Mouse (Mus musculus): ENCODE measurements at regions not wholly inside any gene's neighbourhood (a gene's known extent, or its start where the extent isn't known, plus 50 kb on each side); places are given as distances from the start of the nearest gene placed in this dataset.

DNA sequence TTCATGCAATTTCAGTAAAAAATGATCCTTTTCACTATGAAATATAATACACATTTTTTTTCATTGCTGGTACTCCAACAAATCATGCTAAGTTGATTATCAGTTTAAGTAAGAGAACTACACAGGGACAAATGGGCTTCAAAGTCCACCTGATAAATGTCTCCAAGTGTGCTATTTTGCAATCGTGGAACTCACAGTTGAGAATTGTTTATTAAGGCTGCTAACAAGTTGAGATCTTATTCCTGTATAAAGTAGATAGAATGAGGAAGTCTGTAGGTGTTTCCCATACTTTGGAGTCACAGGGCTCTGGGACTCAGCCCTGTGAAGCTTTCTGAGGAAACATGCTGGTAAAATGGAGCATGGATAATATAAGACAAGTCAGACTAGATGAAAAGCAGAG, 803.8 kb upstream of the Nr2f1 start:
- no peak for ATAC-seq (ENCODE audit: low FRiP score, low read depth)
- Histone ChIP-seq H3K36me3 (ENCODE audit: control insufficient read depth, insufficient read depth, low read length) (no peaks in the 10 kb centered on the region), H3K27ac (replicated peaks; ENCODE audit: low read depth, low read length) (no peak overlapping the region), H3K27me3 (ENCODE audit: control insufficient read depth, insufficient read depth, low read length) (no peaks in the 10 kb centered on the region), H3K4me2 (replicated peaks; ENCODE audit: low read depth, low read length, severe bottlenecking) (no peak overlapping the region), H3K4me1 (ENCODE audit: control insufficient read depth, insufficient read depth, low read length) (no peaks in the 10 kb centered on the region), H3K9me3 (ENCODE audit: control insufficient read depth, low read length) (no peaks in the 10 kb centered on the region), H3K4me3 (replicated peaks; ENCODE audit: low read length) (no peak overlapping the region), H3K9ac (ENCODE audit: low read depth, low read length, severe bottlenecking) (no peak overlapping the region)
- DNase-seq (ENCODE audit: low spot score): no peak
- WGBS: 74% methylated on average over 1 of the region's 1 CpGs
- TF ChIP-seq POLR2A (IDR thresholded peaks at IDR 0.05; ENCODE audit: borderline replicate concordance, extremely low read depth, insufficient read depth, insufficient read length): no peak

GRCm38 (mm10) chr13:78998855-78999254, 799.3 kb upstream of the Nr2f1 start:
- no peak for ATAC-seq (ENCODE audit: low FRiP score, low read depth)
- WGBS: 27% methylated on average over 2 of the region's 2 CpGs

DNA sequence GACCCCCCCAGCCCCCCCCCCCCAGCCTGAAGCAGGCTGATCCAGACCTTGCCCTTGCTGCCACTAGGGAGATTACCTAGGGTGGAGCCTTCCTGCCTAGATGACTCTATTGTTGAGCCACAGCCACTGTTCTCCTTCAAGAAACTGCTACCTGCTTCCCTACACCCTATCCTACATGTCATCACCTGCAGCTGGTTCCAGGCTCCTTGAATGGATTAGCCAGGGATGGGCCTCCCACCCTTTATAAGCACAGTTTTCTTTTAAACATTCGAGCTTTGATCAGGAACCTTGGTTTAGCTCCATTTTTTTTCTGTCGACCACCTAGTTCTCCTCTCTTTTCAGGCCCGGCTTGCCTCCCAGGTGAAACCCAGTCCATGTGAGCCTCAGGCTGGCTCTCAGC, 792.8 kb upstream of the Nr2f1 start:
- ATAC-seq (ENCODE audit: low FRiP score, low read depth) (no peak), DNase-seq (ENCODE audit: low spot score) (no peak)
- no peak overlapping the region for H3K4me2 ChIP-seq (replicated peaks; ENCODE audit: low read depth, low read length, severe bottlenecking)
- H3K27ac ChIP-seq (replicated peaks; ENCODE audit: low read depth, low read length): no peak overlapping the region
- H3K4me3 ChIP-seq (replicated peaks; ENCODE audit: low read length): no peak overlapping the region
- no peak for TF ChIP-seq POLR2A (IDR thresholded peaks at IDR 0.05; ENCODE audit: borderline replicate concordance, extremely low read depth, insufficient read depth, insufficient read length)
- no peaks in the 10 kb centered on the region for H3K27me3 ChIP-seq (ENCODE audit: control insufficient read depth, insufficient read depth, low read length)
- H3K9me3 ChIP-seq (ENCODE audit: control insufficient read depth, low read length): no peaks in the 10 kb centered on the region
- WGBS: 88% methylated on average over 3 of the region's 3 CpGs
- H3K36me3 ChIP-seq (ENCODE audit: control insufficient read depth, insufficient read depth, low read length): no peaks in the 10 kb centered on the region
- H3K9ac ChIP-seq (ENCODE audit: low read depth, low read length, severe bottlenecking): no peak overlapping the region
- H3K4me1 ChIP-seq (ENCODE audit: control insufficient read depth, insufficient read depth, low read length): no peaks in the 10 kb centered on the region

More at GRCm38 (mm10) chr13:78998855-78999254, 799.3 kb upstream of the Nr2f1 start:
- Histone ChIP-seq H3K9ac (ENCODE audit: low read depth, low read length, severe bottlenecking) (no peak overlapping the region), H3K27ac (replicated peaks; ENCODE audit: low read depth, low read length) (no peak overlapping the region), H3K36me3 (ENCODE audit: control insufficient read depth, insufficient read depth, low read length) (no peaks in the 10 kb centered on the region), H3K9me3 (ENCODE audit: control insufficient read depth, low read length) (no peaks in the 10 kb centered on the region), H3K4me3 (replicated peaks; ENCODE audit: low read length) (no peak overlapping the region), H3K27me3 (ENCODE audit: control insufficient read depth, insufficient read depth, low read length) (no peaks in the 10 kb centered on the region), H3K4me1 (ENCODE audit: control insufficient read depth, insufficient read depth, low read length) (no peaks in the 10 kb centered on the region), H3K4me2 (replicated peaks; ENCODE audit: low read depth, low read length, severe bottlenecking) (no peak overlapping the region)
- DNase-seq (ENCODE audit: low spot score): no peak
- TF ChIP-seq POLR2A (IDR thresholded peaks at IDR 0.05; ENCODE audit: borderline replicate concordance, extremely low read depth, insufficient read depth, insufficient read length): no peak

GRCm38 (mm10) chr13:78985921-78986320, 786.4 kb upstream of the Nr2f1 start:
- no peaks in the 10 kb centered on the region for H3K36me3 ChIP-seq (ENCODE audit: control insufficient read depth, insufficient read depth, low read length)
- WGBS: 28% methylated on average over 3 of the region's 3 CpGs
- no peak overlapping the region for H3K4me3 ChIP-seq (replicated peaks; ENCODE audit: low read length)
- no peaks in the 10 kb centered on the region for H3K4me1 ChIP-seq (ENCODE audit: control insufficient read depth, insufficient read depth, low read length)
- no peaks in the 10 kb centered on the region for H3K9me3 ChIP-seq (ENCODE audit: control insufficient read depth, low read length)
- DNase-seq (ENCODE audit: low spot score) (no peak), ATAC-seq (ENCODE audit: low FRiP score, low read depth) (no peak)
- no peak overlapping the region for H3K27ac ChIP-seq (replicated peaks; ENCODE audit: low read depth, low read length)
- no peak for TF ChIP-seq POLR2A (IDR thresholded peaks at IDR 0.05; ENCODE audit: borderline replicate concordance, extremely low read depth, insufficient read depth, insufficient read length)
- no peak overlapping the region for H3K9ac ChIP-seq (ENCODE audit: low read depth, low read length, severe bottlenecking)
- no peak overlapping the region for H3K4me2 ChIP-seq (replicated peaks; ENCODE audit: low read depth, low read length, severe bottlenecking)
- H3K27me3 ChIP-seq (ENCODE audit: control insufficient read depth, insufficient read depth, low read length): no peaks in the 10 kb centered on the region

GRCm38 (mm10) chr13:78977224-78977780, 777.7 kb upstream of the Nr2f1 start:
- Histone ChIP-seq H3K27me3 (ENCODE audit: control insufficient read depth, insufficient read depth, low read length) (no peaks in the 10 kb centered on the region), H3K36me3 (ENCODE audit: control insufficient read depth, insufficient read depth, low read length) (no peaks in the 10 kb centered on the region), H3K9ac (ENCODE audit: low read depth, low read length, severe bottlenecking) (no peak overlapping the region), H3K4me3 (replicated peaks; ENCODE audit: low read length) (no peak overlapping the region), H3K4me1 (ENCODE audit: control insufficient read depth, insufficient read depth, low read length) (no peaks in the 10 kb centered on the region), H3K9me3 (ENCODE audit: control insufficient read depth, low read length) (no peaks in the 10 kb centered on the region), H3K4me2 (replicated peaks; ENCODE audit: low read depth, low read length, severe bottlenecking) (no peak overlapping the region), H3K27ac (replicated peaks; ENCODE audit: low read depth, low read length) (no peak overlapping the region)
- 77% methylated on average over 3 of the region's 3 CpGs for WGBS
- no peak for ATAC-seq (ENCODE audit: low FRiP score, low read depth)
- no peak for TF ChIP-seq POLR2A (IDR thresholded peaks at IDR 0.05; ENCODE audit: borderline replicate concordance, extremely low read depth, insufficient read depth, insufficient read length)
- no peak for DNase-seq (ENCODE audit: low spot score)

- DNase-seq (ENCODE audit: low spot score): no peak
- Histone ChIP-seq H3K4me2 (replicated peaks; ENCODE audit: low read depth, low read length, severe bottlenecking) (no peak overlapping the region), H3K4me1 (ENCODE audit: control insufficient read depth, insufficient read depth, low read length) (no peaks in the 10 kb centered on the region), H3K27ac (replicated peaks; ENCODE audit: low read depth, low read length) (no peak overlapping the region), H3K9ac (ENCODE audit: low read depth, low read length, severe bottlenecking) (no peak overlapping the region), H3K27me3 (ENCODE audit: control insufficient read depth, insufficient read depth, low read length) (no peaks in the 10 kb centered on the region), H3K4me3 (replicated peaks; ENCODE audit: low read length) (no peak overlapping the region), H3K36me3 (ENCODE audit: control insufficient read depth, insufficient read depth, low read length) (no peaks in the 10 kb centered on the region), H3K9me3 (ENCODE audit: control insufficient read depth, low read length) (no peaks in the 10 kb centered on the region)
- 32% methylated on average over 5 of the region's 5 CpGs for WGBS
- TF ChIP-seq POLR2A (IDR thresholded peaks at IDR 0.05; ENCODE audit: borderline replicate concordance, extremely low read depth, insufficient read depth, insufficient read length): no peak
- no peak for ATAC-seq (ENCODE audit: low FRiP score, low read depth)
Observed at GRCm38 (mm10) chr13:78938351-78938741, 738.8 kb upstream of the Nr2f1 start.
